Mouse (Mus musculus) MEL (cell line): ENCODE results near the gene Bcat2. TPM values are rescaled to one million over a fixed set of nuclear protein-coding genes. Genes with fewer than 3 reads are reported as not detected.
"Not testable (repeated sequence)": the region's sequence is repeated elsewhere in the genome, so short reads cannot be mapped to it uniquely, and the experiment has no call there.

Experiments
- DNase-seq: peaks from one replicate; pipeline ENCODE4 v3.0.0; 2011; ENCODE audit warnings: low read depth, low spot score
- H3K27ac ChIP-seq: 2 replicates; pipeline ENCODE4 v1.5.1; 2012; ENCODE audit warnings: low read depth, mild to moderate bottlenecking, control low read depth, low read length, moderate library complexity; ENCODE audit not compliant: control insufficient read depth
- H3K27me3 ChIP-seq, 2 experiments: fragments of 150-350 bp in 1 of 2; sonication (generic) in 1 of 2; 2 replicates each; pipeline ENCODE4 v1.6.1; 2012; ENCODE audit warnings: low read length in 2 of 2, mild to moderate bottlenecking in 2 of 2, improper control_type of control experiment in 1 of 2, moderate library complexity in 1 of 2; ENCODE audit not compliant: insufficient read depth in 2 of 2, control insufficient read depth in 1 of 2
- H3K36me3 ChIP-seq, 2 experiments: 2 replicates each; pipeline ENCODE4 v1.6.1; 2012 to 2014; ENCODE audit warnings: low read length in 2 of 2, improper control_type of control experiment in 1 of 2, inconsistent platforms in 1 of 2, mild to moderate bottlenecking in 1 of 2; ENCODE audit not compliant: insufficient read depth in 2 of 2, control insufficient read depth in 1 of 2
- H3K4me1 ChIP-seq, 2 experiments: fragments of 150-350 bp in 1 of 2; sonication (generic) in 1 of 2; 2 replicates each; pipeline ENCODE4 v1.6.1; 2012; ENCODE audit warnings: low read length in 2 of 2, improper control_type of control experiment in 1 of 2, mild to moderate bottlenecking in 1 of 2; ENCODE audit not compliant: insufficient read depth in 2 of 2, control insufficient read depth in 1 of 2
- H3K4me3 ChIP-seq, 2 experiments: fragments of 150-350 bp in 1 of 2; sonication (generic) in 1 of 2; 2 replicates each; pipeline ENCODE4 v1.5.1; 2012; ENCODE audit warnings: low read depth in 2 of 2, low read length in 2 of 2, mild to moderate bottlenecking in 2 of 2, moderate library complexity in 2 of 2, control low read depth in 1 of 2, improper control_type of control experiment in 1 of 2; ENCODE audit not compliant: control insufficient read depth in 1 of 2, insufficient read depth in 1 of 2
- H3K79me2 ChIP-seq: 2 replicates; pipeline ENCODE4 v1.6.1; 2012; ENCODE audit warnings: mild to moderate bottlenecking, low read length, moderate library complexity; ENCODE audit not compliant: control insufficient read depth, poor library complexity, insufficient read depth
- H3K9ac ChIP-seq: 2 replicates; pipeline ENCODE4 v1.6.1; 2012; ENCODE audit warnings: low read depth, mild to moderate bottlenecking, control low read depth, low read length, moderate library complexity; ENCODE audit not compliant: control insufficient read depth, poor library complexity, severe bottlenecking
- H3K9me3 ChIP-seq: fragments of 150-350 bp; sonication (generic); replicated peaks from 2 replicates; pipeline ENCODE4 v1.6.1; 2012; ENCODE audit warnings: mild to moderate bottlenecking, low read length, improper control_type of control experiment, moderate library complexity; ENCODE audit not compliant: insufficient read depth
- CHD2 ChIP-seq: IDR thresholded peaks from 2 replicates; pipeline ENCODE4 v1.6.1; 2011; ENCODE audit warnings: low read length, improper control_type of control experiment
- ELF1 ChIP-seq: IDR thresholded peaks from 2 replicates; pipeline ENCODE4 v1.6.1; 2014; ENCODE audit warnings: low read depth, mild to moderate bottlenecking, inconsistent platforms, low read length, improper control_type of control experiment, moderate library complexity
- EP300 ChIP-seq, 2 experiments: IDR thresholded peaks; 2 replicates each; pipeline ENCODE4 v1.6.1; 2011; ENCODE audit warnings: improper control_type of control experiment in 2 of 2, low read length in 2 of 2, low read depth in 1 of 2, mild to moderate bottlenecking in 1 of 2
- ETS1 ChIP-seq: IDR thresholded peaks from 2 replicates; pipeline ENCODE4 v1.6.1; 2012; ENCODE audit warnings: low read depth, mild to moderate bottlenecking, inconsistent platforms, low read length, improper control_type of control experiment, moderate library complexity
- JUND ChIP-seq: IDR thresholded peaks from 2 replicates; pipeline ENCODE4 v1.6.1; 2011; ENCODE audit warnings: low read depth, mild to moderate bottlenecking, improper control_type of control experiment, low read length
- MAX ChIP-seq: IDR thresholded peaks from 2 replicates; pipeline ENCODE4 v1.6.1; 2011; ENCODE audit warnings: low read length, improper control_type of control experiment
- MEF2A ChIP-seq: IDR thresholded peaks from 2 replicates; pipeline ENCODE4 v1.6.1; 2014; ENCODE audit warnings: low read depth, mild to moderate bottlenecking, inconsistent platforms, low read length, improper control_type of control experiment; ENCODE audit not compliant: poor library complexity, insufficient replicate concordance, severe bottlenecking; ENCODE audit errors: extremely low read depth
- MXI1 ChIP-seq: IDR thresholded peaks from 2 replicates; pipeline ENCODE4 v1.6.1; 2011; ENCODE audit warnings: mild to moderate bottlenecking, low read depth, low read length, improper control_type of control experiment
- NELFE ChIP-seq: IDR thresholded peaks from 2 replicates; pipeline ENCODE4 v1.6.1; 2011; ENCODE audit warnings: low read depth, low read length, improper control_type of control experiment
- POLR2A ChIP-seq, 2 experiments: IDR thresholded peaks; 2 replicates each; pipeline ENCODE4 v1.6.1; 2011 to 2012; ENCODE audit warnings: low read length in 2 of 2, mild to moderate bottlenecking in 2 of 2, control low read depth in 1 of 2, improper control_type of control experiment in 1 of 2, low read depth in 1 of 2, moderate library complexity in 1 of 2; ENCODE audit not compliant: control insufficient read depth in 1 of 2, insufficient read depth in 1 of 2, poor library complexity in 1 of 2
- POLR2AphosphoS5 ChIP-seq: IDR thresholded peaks from 2 replicates; pipeline ENCODE4 v1.6.1; 2012; ENCODE audit warnings: low read depth, borderline replicate concordance, mild to moderate bottlenecking, inconsistent platforms, low read length, moderate library complexity, mixed read lengths
- SIN3A ChIP-seq: IDR thresholded peaks from 2 replicates; pipeline ENCODE4 v1.6.1; 2012; ENCODE audit warnings: low read length, improper control_type of control experiment, inconsistent platforms
- SMC3 ChIP-seq: IDR thresholded peaks from 2 replicates; pipeline ENCODE4 v1.6.1; 2011; ENCODE audit warnings: low read depth, low read length, improper control_type of control experiment
- TBP ChIP-seq: IDR thresholded peaks from 2 replicates; pipeline ENCODE4 v1.8.0; 2011; ENCODE audit warnings: low read depth, low read length, improper control_type of control experiment
- TCF12 ChIP-seq: IDR thresholded peaks from 2 replicates; pipeline ENCODE4 v1.6.1; 2014; ENCODE audit warnings: low read depth, mild to moderate bottlenecking, inconsistent platforms, low read length, improper control_type of control experiment, moderate library complexity
- ZMIZ1 ChIP-seq: IDR thresholded peaks from 2 replicates; pipeline ENCODE4 v1.6.1; 2012; ENCODE audit warnings: low read depth, mild to moderate bottlenecking, inconsistent platforms, low read length, improper control_type of control experiment, moderate library complexity
- ZNF384 ChIP-seq: IDR thresholded peaks from 2 replicates; pipeline ENCODE4 v1.6.1; 2012; ENCODE audit warnings: low read depth, mild to moderate bottlenecking, inconsistent platforms, low read length, improper control_type of control experiment
- polyA plus RNA-seq, 2 experiments: library from polyadenylated mRNA; stranded (reverse) in 1 of 2; unstranded in 1 of 2; fragments of >175 nt in 1 of 2; fragments of >200 nt in 1 of 2; gene quantifications; 2 replicates each; pipeline versions ENCODE4 v1.2.1 to v1.2.4; 2012; ENCODE audit warnings: low replicate concordance in 2 of 2, low read depth in 1 of 2; ENCODE audit not compliant: insufficient read length in 2 of 2, insufficient read depth in 1 of 2, missing spikeins in 1 of 2
- total RNA-seq: library from RNA; depleted of rRNA; stranded (reverse); fragments of 300-350 nt; gene quantifications from 2 replicates; pipeline ENCODE4 v1.2.3, GENCODE M21; 2012

Bcat2 gene
- total and polyA plus RNA-seq, 3 experiments: 49.4 to 140 TPM; not detected in 1

DNA sequence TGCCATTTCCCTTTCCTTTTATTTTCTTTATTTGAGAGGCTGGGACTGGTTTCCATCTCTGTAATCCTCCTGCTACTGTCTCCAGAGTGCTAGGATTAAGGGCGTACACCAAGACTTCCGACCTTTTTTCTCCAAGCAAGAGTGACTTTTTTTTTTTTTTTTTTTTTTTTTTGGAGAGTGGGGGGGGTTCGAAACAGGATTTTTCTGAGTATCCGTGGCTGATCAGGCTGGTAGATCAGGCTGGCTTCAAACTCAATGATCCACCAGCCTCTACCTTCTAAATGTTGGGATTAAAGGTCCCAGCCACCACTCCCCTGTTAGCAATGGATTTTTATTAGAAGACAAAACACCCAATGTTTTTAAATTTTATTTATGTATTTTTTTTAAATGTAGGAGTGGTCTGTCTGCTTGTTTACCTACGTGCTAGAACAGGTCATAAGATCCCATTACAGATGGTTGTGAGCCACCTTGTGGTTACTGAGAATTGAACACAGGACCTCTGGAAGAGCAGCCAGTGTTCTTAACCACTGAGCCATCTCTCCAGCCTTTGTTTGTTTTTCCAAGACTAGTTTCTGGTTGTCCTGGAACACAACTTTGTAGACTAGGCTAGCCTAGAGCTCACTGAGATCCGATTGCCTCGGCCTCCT, 43.4 kb upstream of the Bcat2 start (continued):
- TF ChIP-seq TCF12 (no peak; the same call in 1 of the 2 replicates), EP300 (IDR thresholded peaks at IDR 0.05; ENCODE audit: low read depth in 1 of 2, low read length in 2 of 2) (peak in 1 of 2 experiments; percentile 44; a peak in 1 of 4 replicates), MEF2A (no peak), POLR2AphosphoS5 (no peak), ZMIZ1 (no peak; the same call in none of the 2 replicates), POLR2A (IDR thresholded peaks at IDR 0.05; ENCODE audit: control insufficient read depth in 1 of 2, insufficient read depth in 1 of 2, low read depth in 1 of 2, low read length in 2 of 2, poor library complexity in 1 of 2) (no peak; a peak in 1 of 4 replicates), NELFE (peak; percentile 54), ZNF384 (peak; percentile 88), ETS1 (no peak), CHD2 (no peak), MAX (no peak), MXI1 (no peak; the same call in 1 of the 2 replicates)

DNA sequence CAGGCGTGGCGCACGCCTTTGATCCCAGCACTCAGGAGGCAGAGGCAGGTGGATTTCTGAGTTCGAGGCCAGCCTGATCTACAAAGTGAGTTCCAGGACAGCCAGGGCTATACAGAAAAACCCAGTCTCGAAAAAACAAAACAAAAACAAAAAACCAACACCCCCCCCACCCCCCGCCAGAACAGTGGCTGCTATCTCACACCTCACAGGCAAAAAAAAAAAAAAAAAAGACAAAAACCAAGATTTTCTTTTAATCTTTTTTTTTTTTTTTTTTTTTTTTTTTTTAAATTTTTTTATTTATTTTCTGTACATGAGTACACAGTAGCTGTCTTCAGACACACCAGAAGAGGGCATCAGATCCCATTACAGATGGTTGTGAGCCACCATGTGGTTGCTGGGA, 42.8 kb upstream of the Bcat2 start:
- peaks cover 27% of the 10 kb centered on the region for H3K79me2 ChIP-seq
- peak overlapping the region; percentile 59 to 95; a peak in 3 of 4 replicates for H3K4me3 ChIP-seq
- peak overlapping the region; percentile 95 for H3K27ac ChIP-seq
- peak overlapping the region; percentile 63 for H3K9ac ChIP-seq
- peaks cover 0 to 23% of the 10 kb centered on the region in 2 experiments; a peak in 3 of 4 replicates for H3K4me1 ChIP-seq
- TF ChIP-seq ZNF384 (peak; percentile 56; the same call in 1 of the 2 replicates), TBP (peak; percentile 66)
- not testable (repeated sequence) for H3K27me3 ChIP-seq, H3K9me3 ChIP-seq, DNase-seq
- peaks cover 0 to 29% of the 10 kb centered on the region in 2 experiments; a peak in 2 of 4 replicates for H3K36me3 ChIP-seq

DNA sequence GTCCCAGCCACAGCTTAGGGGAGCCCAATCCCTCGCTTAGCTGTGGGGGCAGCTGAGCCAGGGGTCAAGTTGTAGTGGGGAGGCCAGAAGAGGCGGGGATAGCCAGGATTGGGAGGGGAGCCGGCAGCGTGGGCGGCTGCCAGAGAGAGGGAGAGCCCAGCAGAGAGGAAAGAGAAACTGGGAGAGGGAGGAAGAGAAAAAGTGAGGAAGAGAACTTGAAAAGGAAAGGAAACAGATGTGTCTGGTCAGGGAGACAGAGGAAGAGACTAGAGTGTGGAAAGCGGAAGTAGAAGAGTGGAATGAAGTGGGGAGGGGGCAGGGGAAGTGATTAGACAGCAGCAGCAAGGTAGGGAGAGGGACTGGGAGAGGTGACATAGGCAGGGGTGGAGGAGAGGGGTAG, 40.5 kb upstream of the Bcat2 start:
- peaks cover 0 to 12% of the 10 kb centered on the region in 2 experiments; a peak in 2 of 4 replicates for H3K36me3 ChIP-seq
- H3K27ac ChIP-seq: 0 out of 2 replicates have a peak overlapping the region, but pooled peaks have one; percentile 15
- H3K9me3 ChIP-seq: no peaks in the 10 kb centered on the region
- peaks cover 0 to 15% of the 10 kb centered on the region in 2 experiments; a peak in 3 of 4 replicates for H3K4me1 ChIP-seq
- DNase-seq: peak; percentile 72
- H3K4me3 ChIP-seq: peak overlapping the region; percentile 34 to 36
- peaks cover 13% of the 10 kb centered on the region for H3K79me2 ChIP-seq
- peak; percentile 59 for TF ChIP-seq ELF1
- no peak for TF ChIP-seq JUND
- no peak for TF ChIP-seq SMC3
- TF ChIP-seq SIN3A: 0 out of 2 replicates have a peak, but pooled peaks have one; percentile 20
- peaks cover 0 to 5% of the 10 kb centered on the region in 2 experiments; a peak in 2 of 4 replicates for H3K27me3 ChIP-seq
- peak overlapping the region; percentile 68 for H3K9ac ChIP-seq
